Mouse (Mus musculus) spleen, adult 2 months (tissue): ENCODE data around the gene Fmnl3.

ENCODE experiments used
- CTCF ChIP-seq: fragments of 200-500 bp; IDR thresholded peaks from 2 replicates; pipeline ENCODE4 v1.5.1; 2011; ENCODE audit warnings: mild to moderate bottlenecking, inconsistent platforms; ENCODE audit not compliant: insufficient read depth, insufficient read length, insufficient replicate concordance; ENCODE audit errors: extremely low read depth
- POLR2A ChIP-seq: fragments of 200-500 bp; IDR thresholded peaks from 2 replicates; pipeline ENCODE4 v1.6.1; 2011; ENCODE audit warnings: low read depth, low read length, inconsistent platforms

DNA sequence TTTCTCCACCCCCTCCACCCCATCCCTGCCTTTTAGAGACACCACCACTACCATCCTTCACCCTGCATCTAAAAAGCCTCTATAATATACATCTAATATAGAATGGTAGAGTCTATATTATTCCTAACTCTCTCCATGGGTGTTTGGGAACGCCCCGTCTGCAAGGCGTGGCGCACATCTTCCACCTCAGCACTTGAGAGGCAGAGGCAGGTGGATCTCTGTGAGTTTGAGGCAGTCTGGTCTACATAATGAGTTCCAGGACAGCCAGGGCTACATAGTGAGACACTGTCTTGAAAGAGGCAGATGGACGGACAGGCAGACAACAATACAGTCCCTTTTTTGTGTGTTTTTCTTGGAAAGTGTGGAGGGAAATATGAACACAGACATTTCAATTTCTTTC is 4.8 kb upstream of the Fmnl3 start:
- TF ChIP-seq POLR2A (no peak), CTCF (no peak)
